Comparison of ENCODE assay signal across 13 mouse cellular contexts in the genomic region with DNA sequence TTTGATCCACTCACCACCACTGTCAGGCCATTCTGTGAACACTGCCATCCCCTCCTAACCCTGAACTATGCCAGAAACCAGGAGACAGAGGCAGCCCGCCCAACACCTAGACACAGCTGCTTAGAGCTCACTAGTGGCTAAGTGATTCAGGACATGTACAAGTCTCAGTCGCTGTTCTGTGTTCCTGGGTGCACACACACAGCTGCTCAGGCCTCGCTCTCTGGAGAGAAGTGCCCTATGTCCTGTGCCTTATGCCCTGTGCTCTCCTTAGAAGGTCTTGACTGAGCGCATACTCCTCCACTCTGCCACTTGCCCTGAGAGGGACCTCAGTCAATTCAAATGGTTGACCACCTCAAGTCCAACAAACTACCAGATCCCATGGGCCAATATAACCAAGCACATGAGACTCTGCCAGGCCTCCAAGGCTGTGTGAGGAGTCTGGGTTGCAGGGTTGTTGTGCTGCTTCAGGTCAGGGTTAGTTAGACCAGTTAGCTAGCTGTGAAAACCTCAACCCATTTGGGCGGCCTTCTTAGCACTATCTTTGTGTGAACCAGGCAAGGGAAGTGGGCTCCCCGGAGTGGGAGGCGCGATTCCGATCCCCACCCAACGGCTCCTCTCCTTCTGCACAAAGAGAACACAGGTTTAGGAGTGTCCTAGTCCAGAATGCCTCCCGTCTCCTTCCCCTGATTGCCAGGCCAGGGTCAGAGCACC. TPM values are rescaled to one million over a fixed set of nuclear protein-coding genes. Genes with fewer than 3 reads are reported as not detected.
DNase-seq lines count a peak whose midpoint lies in the region; ATAC-seq and TF ChIP-seq lines count a peak whose summit lies in the region.
"Had no signal": no experiment of that assay in that cellular context is flagged by ENCODE, and none has a peak within 500 bp of the region (broad histone marks: within the 10 kb centered on the region; RNA-seq: fewer than 3 reads in every experiment).

No protein-coding gene starts in this region.

- ATAC-seq in intestine, embryonic 16.5 days: no peak
- no peak for ATAC-seq in intestine, postnatal 0 days
- no peak for ATAC-seq in lung, postnatal 0 days
- no peak for ATAC-seq in embryonic facial prominence, embryonic 13.5 days (ENCODE audit: insufficient number of reproducible peaks, insufficient read depth, low FRiP score, low TSS enrichment, low read depth)
- no peak for ATAC-seq in stomach, postnatal 0 days (ENCODE audit: low FRiP score, low TSS enrichment)
- ATAC-seq: forebrain, embryonic 16.5 days had no signal

- H3K9ac ChIP-seq in intestine, embryonic 16.5 days (ENCODE audit: low read depth, low read length): no peak overlapping the region
- H3K9ac ChIP-seq in intestine, postnatal 0 days (ENCODE audit: low read depth, low read length): no peak overlapping the region
- no peak overlapping the region for H3K9ac ChIP-seq in lung, postnatal 0 days (replicated peaks; ENCODE audit: low read depth)
- 0 out of 2 replicates have a peak overlapping the region, but pooled peaks have one; percentile 21 for H3K9ac ChIP-seq in embryonic facial prominence, embryonic 13.5 days
- H3K9ac ChIP-seq in stomach, postnatal 0 days (ENCODE audit: low read length): no peak overlapping the region
- H3K9ac ChIP-seq: midbrain, embryonic 12.5 days; stomach, embryonic 15.5 days had no signal

- 70% methylated on average over 11 of the region's 11 CpGs for WGBS in intestine, embryonic 16.5 days
- WGBS in intestine, postnatal 0 days: 81% methylated on average over 11 of the region's 11 CpGs
- WGBS in lung, postnatal 0 days: 74% methylated on average over 11 of the region's 11 CpGs
- 71% methylated on average over 11 of the region's 11 CpGs for WGBS in embryonic facial prominence, embryonic 13.5 days
- WGBS in stomach, postnatal 0 days: 68% methylated on average over 11 of the region's 11 CpGs

- H3K4me2 ChIP-seq in intestine, embryonic 16.5 days (ENCODE audit: low read depth, low read length): 0 out of 2 replicates have a peak overlapping the region, but pooled peaks have one; percentile 19
- no peak overlapping the region; the same call in 1 of the 2 replicates for H3K4me2 ChIP-seq in intestine, postnatal 0 days (replicated peaks; ENCODE audit: low read depth)
- H3K4me2 ChIP-seq in lung, postnatal 0 days (replicated peaks; ENCODE audit: low read depth, low read length): no peak overlapping the region
- peak overlapping the region; percentile 51 for H3K4me2 ChIP-seq in embryonic facial prominence, embryonic 13.5 days
- H3K4me2 ChIP-seq in stomach, postnatal 0 days (replicated peaks; ENCODE audit: low read depth): no peak overlapping the region

- peaks cover 5% of the 10 kb centered on the region for H3K4me1 ChIP-seq in intestine, embryonic 16.5 days (ENCODE audit: control insufficient read depth, insufficient read depth, low read length)
- 0 out of 2 replicates have a peak, but pooled peaks cover 4% of the 10 kb centered on the region for H3K4me1 ChIP-seq in intestine, postnatal 0 days (replicated peaks; ENCODE audit: control insufficient read depth, insufficient read depth, low read length)
- H3K4me1 ChIP-seq in lung, postnatal 0 days (ENCODE audit: insufficient read depth, low read depth, low read length): peaks cover 11% of the 10 kb centered on the region; the same call in 1 of the 2 replicates
- peaks cover 33% of the 10 kb centered on the region for H3K4me1 ChIP-seq in embryonic facial prominence, embryonic 13.5 days
- H3K4me1 ChIP-seq in stomach, postnatal 0 days (replicated peaks; ENCODE audit: control insufficient read depth, insufficient read depth): 0 out of 2 replicates have a peak, but pooled peaks cover 5% of the 10 kb centered on the region

- H3K4me3 ChIP-seq in intestine, embryonic 16.5 days (ENCODE audit: low read length): no peak overlapping the region
- H3K4me3 ChIP-seq in intestine, postnatal 0 days (ENCODE audit: low read depth, low read length): no peak overlapping the region
- no peak overlapping the region for H3K4me3 ChIP-seq in lung, postnatal 0 days (ENCODE audit: low read depth, low read length)
- peak overlapping the region; percentile 17; the same call in 1 of the 2 replicates for H3K4me3 ChIP-seq in embryonic facial prominence, embryonic 13.5 days
- no peak overlapping the region for H3K4me3 ChIP-seq in stomach, postnatal 0 days (ENCODE audit: low read depth, low read length)

- no peak overlapping the region for H3K27ac ChIP-seq in intestine, embryonic 16.5 days (ENCODE audit: low read length)
- H3K27ac ChIP-seq in intestine, postnatal 0 days (ENCODE audit: low read depth, low read length): no peak overlapping the region
- peak overlapping the region; percentile 59 for H3K27ac ChIP-seq in lung, postnatal 0 days (ENCODE audit: low read length)
- no peak overlapping the region for H3K27ac ChIP-seq in embryonic facial prominence, embryonic 13.5 days
- 0 out of 2 replicates have a peak overlapping the region, but pooled peaks have one; percentile 8 for H3K27ac ChIP-seq in stomach, postnatal 0 days (replicated peaks)
- H3K27ac ChIP-seq: gastrocnemius, adult 2 months; midbrain, embryonic 12.5 days; stomach, embryonic 15.5 days had no signal

- TF ChIP-seq CTCF in intestine, postnatal 0 days (IDR thresholded peaks at IDR 0.05; ENCODE audit: low read depth): no peak
- no peak for TF ChIP-seq CTCF in lung, postnatal 0 days (IDR thresholded peaks at IDR 0.05)
- TF ChIP-seq CTCF in stomach, postnatal 0 days (IDR thresholded peaks at IDR 0.05; ENCODE audit: low read depth): no peak

- no peaks in the 10 kb centered on the region for H3K9me3 ChIP-seq in intestine, embryonic 16.5 days (ENCODE audit: control insufficient read depth, low read length)
- no peaks in the 10 kb centered on the region for H3K9me3 ChIP-seq in intestine, postnatal 0 days (ENCODE audit: control insufficient read depth)
- no peaks in the 10 kb centered on the region for H3K9me3 ChIP-seq in lung, postnatal 0 days (ENCODE audit: low read length)
- H3K9me3 ChIP-seq in embryonic facial prominence, embryonic 13.5 days: no peaks in the 10 kb centered on the region
- no peaks in the 10 kb centered on the region for H3K9me3 ChIP-seq in stomach, postnatal 0 days (ENCODE audit: control insufficient read depth, low read length)
- H3K9me3 ChIP-seq: midbrain, embryonic 12.5 days; stomach, embryonic 15.5 days had no signal

- 0 out of 2 replicates have a peak, but pooled peaks cover 4% of the 10 kb centered on the region for H3K36me3 ChIP-seq in intestine, embryonic 16.5 days (ENCODE audit: control insufficient read depth, insufficient read depth, low read length)
- H3K36me3 ChIP-seq in intestine, postnatal 0 days (ENCODE audit: control insufficient read depth, insufficient read depth): peaks cover 8% of the 10 kb centered on the region; the same call in 1 of the 2 replicates
- H3K36me3 ChIP-seq in lung, postnatal 0 days (ENCODE audit: insufficient read depth, low read length): no peaks in the 10 kb centered on the region
- H3K36me3 ChIP-seq in embryonic facial prominence, embryonic 13.5 days: 0 out of 2 replicates have a peak, but pooled peaks cover 9% of the 10 kb centered on the region
- H3K36me3 ChIP-seq in stomach, postnatal 0 days (ENCODE audit: control insufficient read depth, insufficient read depth, low read length): no peaks in the 10 kb centered on the region
- H3K36me3 ChIP-seq: midbrain, embryonic 12.5 days; stomach, embryonic 15.5 days had no signal

- no peak for DNase-seq in lung, postnatal 0 days (ENCODE audit: low spot score)
- no peak for DNase-seq in lung, postnatal 25 days (ENCODE audit: low spot score)
- no peak for DNase-seq in stomach, postnatal 0 days (ENCODE audit: low spot score)
- DNase-seq in urinary bladder, postnatal 4 days (ENCODE audit: low spot score in 2 of 2): no peak
- DNase-seq: gastrocnemius, adult 2 months; thymus, postnatal 25 days had no signal

- TF ChIP-seq EP300 in lung, postnatal 0 days (IDR thresholded peaks at IDR 0.05): no peak
- TF ChIP-seq EP300 in stomach, postnatal 0 days (optimal IDR thresholded peaks at IDR 0.05): no peak

- H3K27me3 ChIP-seq in intestine, embryonic 16.5 days (replicated peaks; ENCODE audit: control insufficient read depth, insufficient read depth, low read length): no peaks in the 10 kb centered on the region
- H3K27me3 ChIP-seq in intestine, postnatal 0 days (replicated peaks; ENCODE audit: control insufficient read depth, insufficient read depth, low read length): no peaks in the 10 kb centered on the region
- H3K27me3 ChIP-seq in lung, postnatal 0 days (replicated peaks; ENCODE audit: insufficient read depth, low read length): no peaks in the 10 kb centered on the region
- no peaks in the 10 kb centered on the region for H3K27me3 ChIP-seq in embryonic facial prominence, embryonic 13.5 days
- no peaks in the 10 kb centered on the region for H3K27me3 ChIP-seq in stomach, postnatal 0 days (ENCODE audit: control insufficient read depth, insufficient read depth, low read length)
- H3K27me3 ChIP-seq: stomach, embryonic 15.5 days had no signal

RNA-seq across cellular contexts. Expression of a gene that starts 1.6 kb away (rescaled TPM):
- polyA plus RNA-seq in intestine, embryonic 16.5 days (2015; fragmentation: Nextera tagmentation; extraction: Ambion mirVana): 56.0 and 65.0 TPM in 2 replicates
- 81.1 and 88.6 TPM in 2 replicates for polyA plus RNA-seq in intestine, postnatal 0 days (2015; fragmentation: Nextera tagmentation; extraction: Ambion mirVana)
- polyA plus RNA-seq in lung, postnatal 0 days (2015; fragmentation: Nextera tagmentation; extraction: Ambion mirVana): 344 and 430 TPM in 2 replicates
- 17.9 and 18.3 TPM in 2 replicates for polyA plus RNA-seq in embryonic facial prominence, embryonic 13.5 days (2015; fragmentation: Nextera tagmentation; extraction: Ambion mirVana)
- 56.3 and 58.4 TPM in 2 replicates for polyA plus RNA-seq in stomach, postnatal 0 days (2015; fragmentation: Nextera tagmentation; extraction: Ambion mirVana)

RNA-seq across cellular contexts. Expression of a gene that starts 3.2 kb away (rescaled TPM):
- polyA plus RNA-seq in intestine, embryonic 16.5 days (2015; fragmentation: Nextera tagmentation; extraction: Ambion mirVana): 1.7 and 2.3 TPM in 2 replicates
- polyA plus RNA-seq in intestine, postnatal 0 days (2015; fragmentation: Nextera tagmentation; extraction: Ambion mirVana): 1.2 and 1.6 TPM in 2 replicates
- 4,475 and 4,528 TPM in 2 replicates for polyA plus RNA-seq in lung, postnatal 0 days (2015; fragmentation: Nextera tagmentation; extraction: Ambion mirVana)
- 27.1 and 32.3 TPM in 2 replicates for polyA plus RNA-seq in embryonic facial prominence, embryonic 13.5 days (2015; fragmentation: Nextera tagmentation; extraction: Ambion mirVana)
- polyA plus RNA-seq in stomach, postnatal 0 days (2015; fragmentation: Nextera tagmentation; extraction: Ambion mirVana): 129 and 160 TPM in 2 replicates
- polyA plus RNA-seq: CD4-positive, CD25-positive, alpha-beta regulatory T cell, adult 4 months had no signal

RNA-seq across cellular contexts. Expression of a gene that starts 7.4 kb away (rescaled TPM):
- 30.4 and 31.2 TPM in 2 replicates for polyA plus RNA-seq in intestine, embryonic 16.5 days (2015; fragmentation: Nextera tagmentation; extraction: Ambion mirVana)
- 9.0 TPM in 2 replicates for polyA plus RNA-seq in intestine, postnatal 0 days (2015; fragmentation: Nextera tagmentation; extraction: Ambion mirVana)
- polyA plus RNA-seq in lung, postnatal 0 days (2015; fragmentation: Nextera tagmentation; extraction: Ambion mirVana): 56.0 and 61.9 TPM in 2 replicates
- 66.0 and 72.6 TPM in 2 replicates for polyA plus RNA-seq in embryonic facial prominence, embryonic 13.5 days (2015; fragmentation: Nextera tagmentation; extraction: Ambion mirVana)
- 21.9 and 22.1 TPM in 2 replicates for polyA plus RNA-seq in stomach, postnatal 0 days (2015; fragmentation: Nextera tagmentation; extraction: Ambion mirVana)
- polyA plus RNA-seq: CD4-positive, CD25-positive, alpha-beta regulatory T cell, adult 4 months had no signal

RNA-seq across cellular contexts. Expression of a gene that starts 15.0 kb away (rescaled TPM):
- polyA plus RNA-seq in intestine, embryonic 16.5 days (2015; fragmentation: Nextera tagmentation; extraction: Ambion mirVana): 43.0 and 44.4 TPM in 2 replicates
- 13.5 and 14.5 TPM in 2 replicates for polyA plus RNA-seq in intestine, postnatal 0 days (2015; fragmentation: Nextera tagmentation; extraction: Ambion mirVana)
- 37.3 and 41.4 TPM in 2 replicates for polyA plus RNA-seq in lung, postnatal 0 days (2015; fragmentation: Nextera tagmentation; extraction: Ambion mirVana)
- 71.0 and 77.8 TPM in 2 replicates for polyA plus RNA-seq in embryonic facial prominence, embryonic 13.5 days (2015; fragmentation: Nextera tagmentation; extraction: Ambion mirVana)
- 18.7 and 20.4 TPM in 2 replicates for polyA plus RNA-seq in stomach, postnatal 0 days (2015; fragmentation: Nextera tagmentation; extraction: Ambion mirVana)

RNA-seq across cellular contexts. Expression of a gene that starts 15.1 kb away (rescaled TPM):
- polyA plus RNA-seq in intestine, embryonic 16.5 days (2015; fragmentation: Nextera tagmentation; extraction: Ambion mirVana): 159 and 174 TPM in 2 replicates
- polyA plus RNA-seq in intestine, postnatal 0 days (2015; fragmentation: Nextera tagmentation; extraction: Ambion mirVana): 127 and 131 TPM in 2 replicates
- 102 and 112 TPM in 2 replicates for polyA plus RNA-seq in lung, postnatal 0 days (2015; fragmentation: Nextera tagmentation; extraction: Ambion mirVana)
- 132 and 154 TPM in 2 replicates for polyA plus RNA-seq in embryonic facial prominence, embryonic 13.5 days (2015; fragmentation: Nextera tagmentation; extraction: Ambion mirVana)
- polyA plus RNA-seq in stomach, postnatal 0 days (2015; fragmentation: Nextera tagmentation; extraction: Ambion mirVana): 123 and 127 TPM in 2 replicates

Comparison
In these comparisons a context has a peak if more than half of its experiments do, and no peak if none do; other contexts are left out.
1. H3K4me2 ChIP-seq: peak in intestine, embryonic 16.5 days (single experiment) and embryonic facial prominence, embryonic 13.5 days (single experiment); none in intestine, postnatal 0 days (single experiment), lung, postnatal 0 days (single experiment) and stomach, postnatal 0 days (single experiment).
2. H3K27ac ChIP-seq: peak in lung, postnatal 0 days (single experiment) and stomach, postnatal 0 days (single experiment); none in intestine, embryonic 16.5 days (single experiment), intestine, postnatal 0 days (single experiment) and embryonic facial prominence, embryonic 13.5 days (single experiment).
3. RNA of a gene that starts 3.2 kb away (polyA plus RNA-seq): 4,475 to 4,528 TPM in lung, postnatal 0 days; 129 to 160 TPM in stomach, postnatal 0 days, 27.1 to 32.3 TPM in embryonic facial prominence, embryonic 13.5 days, 1.7 to 2.3 TPM in intestine, embryonic 16.5 days and 1.2 to 1.6 TPM in intestine, postnatal 0 days; every median in the first group is over 10 times any median in the second.